In the genomic region with DNA sequence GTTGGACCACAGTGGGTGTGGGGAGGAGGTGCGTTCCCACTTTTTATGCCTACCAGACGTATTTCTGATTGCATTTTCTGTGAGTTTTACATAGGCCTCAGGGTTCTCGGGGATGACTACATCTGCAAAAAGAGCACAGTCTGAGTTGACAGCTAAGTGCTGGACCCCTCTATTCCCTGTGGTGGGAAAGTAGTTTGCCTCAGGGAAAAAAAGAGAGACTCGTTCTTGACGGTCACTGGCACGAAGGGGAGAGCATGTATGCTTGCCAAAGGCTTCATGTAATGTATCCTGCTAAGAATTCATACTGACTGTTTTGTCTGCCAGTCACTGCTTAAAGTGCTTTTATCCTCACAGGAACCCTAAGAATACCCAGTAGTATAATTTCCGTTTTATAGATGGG, we compare ENCODE assay signal across 22 mouse cellular contexts. TPM values are rescaled to one million over a fixed set of nuclear protein-coding genes. Genes with fewer than 3 reads are reported as not detected.
"Had no signal": no experiment of that assay in that cellular context is flagged by ENCODE, and none has a peak within 500 bp of the region (broad histone marks: within the 10 kb centered on the region; RNA-seq: fewer than 3 reads in every experiment).

No protein-coding gene starts in this region.

- ATAC-seq: liver, postnatal 0 days; lung, postnatal 0 days had no signal

- H3K4me3 ChIP-seq: lung, embryonic 15.5 days; megakaryocyte, embryonic 14.5 days; midbrain, embryonic 12.5 days; neural tube, embryonic 12.5 days; stomach, embryonic 15.5 days had no signal

- H3K27me3 ChIP-seq: lung, embryonic 15.5 days; megakaryocyte, embryonic 14.5 days; midbrain, embryonic 12.5 days; neural tube, embryonic 12.5 days; stomach, embryonic 15.5 days had no signal

- H3K9me3 ChIP-seq: lung, embryonic 15.5 days; megakaryocyte, embryonic 14.5 days; midbrain, embryonic 12.5 days; neural tube, embryonic 12.5 days; stomach, embryonic 15.5 days had no signal

- H3K36me3 ChIP-seq: lung, embryonic 15.5 days; neural tube, embryonic 12.5 days had no signal

- DNase-seq: lung, adult 2 months; lung, postnatal 14 days; midbrain, embryonic 14.5 days; right cerebral cortex, postnatal 14 days; thymus, adult 2 months; thymus, postnatal 25 days; thymus, postnatal 4 days had no signal

- H3K4me1 ChIP-seq: lung, embryonic 15.5 days; megakaryocyte, embryonic 14.5 days; midbrain, embryonic 12.5 days; neural tube, embryonic 12.5 days; stomach, embryonic 15.5 days had no signal

- H3K9ac ChIP-seq: liver, postnatal 0 days; lung, embryonic 15.5 days; midbrain, embryonic 12.5 days; neural tube, embryonic 12.5 days; stomach, embryonic 15.5 days had no signal

- H3K4me2 ChIP-seq: lung, embryonic 15.5 days; midbrain, embryonic 12.5 days; neural tube, embryonic 12.5 days; stomach, embryonic 15.5 days had no signal

- H3K27ac ChIP-seq: lung, embryonic 15.5 days; macrophage; midbrain, embryonic 12.5 days; neural tube, embryonic 12.5 days; stomach, embryonic 15.5 days; stomach, postnatal 0 days had no signal

RNA-seq across cellular contexts. Expression of a gene that starts 23.8 kb away (rescaled TPM):
- total RNA-seq: midbrain, postnatal 0 days; monocyte, adult 5-6 weeks; neutrophil, adult 5-6 weeks had no signal
- polyA plus RNA-seq: lung, adult 2 months; macrophage; midbrain, embryonic 12.5 days; spleen, adult 2 months; testis, adult 2 months; thymus, adult 2 months; urinary bladder, adult 2 months had no signal
